Mouse (Mus musculus) kidney, adult 11 months (tissue): Measurements from ENCODE around the gene Zfp39.

Experiments
- DNase-seq: peaks from one replicate; pipeline ENCODE4 v3.0.0; 2022

The Zfp39 gene

DNA sequence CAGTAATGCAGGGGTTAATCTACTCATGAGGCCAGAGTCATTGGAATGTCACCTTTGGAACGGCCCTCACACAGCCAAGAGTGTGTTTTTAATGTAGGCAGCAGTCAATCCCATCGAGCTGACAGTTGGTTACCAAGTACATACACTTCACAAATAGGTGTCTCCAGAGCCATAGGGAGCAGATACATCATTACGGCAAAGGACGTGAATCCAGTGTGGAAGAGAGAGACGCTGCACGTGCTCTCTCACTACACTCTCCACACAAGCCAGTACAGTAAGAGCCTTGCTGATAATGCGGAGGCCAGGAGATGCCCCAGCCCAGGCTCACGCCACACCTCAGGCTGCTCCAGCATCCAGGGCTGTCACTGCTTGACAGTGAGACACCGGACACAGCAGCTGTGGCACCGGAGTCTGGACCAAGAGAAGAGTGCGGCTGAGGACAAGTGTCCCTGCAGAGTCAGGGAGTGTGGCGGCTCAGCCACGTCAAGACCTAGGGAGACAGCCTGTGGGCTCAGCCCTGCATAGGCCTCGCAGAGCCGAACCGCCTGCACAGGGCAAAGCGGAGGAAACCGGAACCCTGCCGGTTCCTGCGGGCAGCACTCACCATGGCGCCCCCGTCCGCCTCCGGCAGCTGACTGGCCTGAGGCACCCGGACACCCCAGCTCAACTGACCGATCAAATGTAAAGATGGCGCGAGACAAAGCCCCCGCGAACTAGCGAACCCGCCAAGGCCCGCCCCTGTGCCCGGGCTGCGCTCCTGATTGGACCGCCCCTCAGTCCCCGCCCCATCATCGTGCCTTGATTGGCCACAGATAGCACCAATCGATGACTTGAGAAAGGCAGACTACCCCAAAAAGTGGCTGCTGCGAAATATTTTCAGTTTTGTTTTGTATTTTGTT lies at the start of gene Zfp39:
Gene Zfp39, minus strand, starts transcription at position 715 of the 899 bp plus-strand sequence.
- DNase-seq = peak; percentile 95

DNA sequence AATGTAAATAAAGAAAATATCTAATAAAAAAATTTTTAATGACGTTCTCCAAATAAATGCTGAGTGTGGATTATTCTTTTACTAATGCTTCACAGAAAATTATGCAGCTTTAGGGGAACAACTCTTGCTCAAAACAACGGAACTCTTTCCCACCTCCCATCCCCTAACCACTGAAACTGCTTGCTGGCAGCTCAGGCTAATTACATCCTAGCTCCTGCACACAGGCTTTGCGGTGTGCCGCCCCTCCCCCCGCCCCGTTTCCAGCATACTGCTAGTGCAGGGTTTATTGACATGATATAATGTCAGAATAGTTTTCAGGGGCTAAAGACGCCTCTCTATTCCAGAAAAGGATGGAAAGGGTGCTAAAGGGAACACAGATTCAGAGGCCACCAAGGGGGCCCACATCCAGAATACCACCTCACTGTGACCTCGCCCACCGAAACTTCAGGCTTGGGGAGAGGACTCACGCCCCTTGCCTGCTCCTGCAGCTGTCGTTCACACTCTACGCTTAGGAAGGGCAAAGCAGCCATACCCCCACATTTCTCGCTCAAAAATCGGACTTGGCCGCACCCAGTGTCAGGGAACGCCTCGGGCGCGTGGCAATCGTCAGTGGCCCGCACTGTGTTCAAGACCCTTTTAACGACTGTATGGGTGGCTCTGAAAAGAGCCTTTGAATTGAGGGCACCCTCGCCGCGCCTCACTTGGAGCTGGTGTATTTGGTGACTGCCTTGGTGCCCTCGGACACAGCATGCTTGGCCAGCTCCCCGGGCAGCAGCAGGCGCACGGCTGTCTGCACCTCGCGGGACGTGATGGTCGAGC lies 49.5 kb upstream of the Zfp39 start:
- no peak for DNase-seq

DNA sequence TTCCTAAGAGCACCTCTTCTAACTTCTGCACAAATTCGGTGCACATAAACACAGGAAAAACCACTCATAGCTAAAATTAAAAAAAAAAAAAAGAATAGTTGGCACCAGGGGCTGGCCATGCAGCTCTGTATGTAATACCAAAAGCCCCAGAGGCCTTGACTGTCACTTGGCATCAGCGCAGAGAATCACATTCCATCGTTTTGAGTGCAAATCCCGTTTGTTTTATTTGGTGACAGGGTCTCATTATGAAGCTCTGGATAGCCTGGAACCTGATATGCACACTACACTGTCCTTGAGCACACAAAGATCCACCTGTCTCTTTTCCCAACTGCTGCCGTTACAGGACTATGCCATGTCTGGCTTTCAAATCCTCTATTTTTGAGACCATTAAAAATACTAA lies 47.2 kb upstream of the Zfp39 start:
- DNase-seq = no peak

DNA sequence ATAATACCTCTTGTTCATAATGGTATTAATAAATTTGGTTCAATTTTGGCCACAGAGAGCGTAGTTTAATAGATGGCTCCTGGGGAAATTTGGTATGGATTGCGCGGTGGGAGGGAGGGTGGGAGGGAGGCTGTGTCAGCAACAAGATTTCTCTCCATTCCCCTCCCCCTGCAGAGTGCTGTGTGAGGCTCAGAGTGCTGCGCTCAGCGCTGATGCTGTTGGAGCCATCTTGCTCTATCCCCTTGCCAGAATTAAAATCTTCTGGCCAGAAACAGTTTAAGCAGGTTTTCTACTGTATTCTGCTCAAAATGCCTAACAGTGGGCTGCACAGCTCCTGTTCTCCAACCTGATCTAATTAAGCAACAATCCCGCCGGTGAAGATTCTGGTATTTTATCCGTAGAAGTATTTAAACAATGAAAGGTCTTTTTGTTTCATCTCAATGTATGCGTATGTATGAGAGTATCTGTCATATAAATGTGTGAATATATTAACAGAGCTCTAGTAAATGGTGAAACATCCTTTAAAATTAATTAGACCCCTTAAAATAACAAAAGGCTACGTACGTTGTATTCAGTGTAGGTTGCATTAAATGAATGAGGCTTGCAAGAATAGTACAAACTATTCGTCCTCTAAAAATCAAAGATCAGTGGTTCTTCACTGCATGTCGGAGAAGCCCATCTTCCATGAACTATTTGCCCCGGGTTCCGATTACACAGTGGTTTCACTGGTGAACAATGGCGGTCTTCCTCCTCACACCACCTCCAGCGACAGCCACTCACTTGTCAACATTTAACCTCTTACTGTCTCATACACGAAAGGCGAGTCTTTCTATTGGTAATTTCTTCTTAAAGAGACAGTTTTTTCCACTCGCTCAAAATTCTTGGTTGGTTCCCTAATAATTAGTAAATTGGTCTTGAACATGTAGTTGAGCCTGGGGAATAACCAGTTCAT lies 45.7 kb upstream of the Zfp39 start:
- DNase-seq = no peak

DNA sequence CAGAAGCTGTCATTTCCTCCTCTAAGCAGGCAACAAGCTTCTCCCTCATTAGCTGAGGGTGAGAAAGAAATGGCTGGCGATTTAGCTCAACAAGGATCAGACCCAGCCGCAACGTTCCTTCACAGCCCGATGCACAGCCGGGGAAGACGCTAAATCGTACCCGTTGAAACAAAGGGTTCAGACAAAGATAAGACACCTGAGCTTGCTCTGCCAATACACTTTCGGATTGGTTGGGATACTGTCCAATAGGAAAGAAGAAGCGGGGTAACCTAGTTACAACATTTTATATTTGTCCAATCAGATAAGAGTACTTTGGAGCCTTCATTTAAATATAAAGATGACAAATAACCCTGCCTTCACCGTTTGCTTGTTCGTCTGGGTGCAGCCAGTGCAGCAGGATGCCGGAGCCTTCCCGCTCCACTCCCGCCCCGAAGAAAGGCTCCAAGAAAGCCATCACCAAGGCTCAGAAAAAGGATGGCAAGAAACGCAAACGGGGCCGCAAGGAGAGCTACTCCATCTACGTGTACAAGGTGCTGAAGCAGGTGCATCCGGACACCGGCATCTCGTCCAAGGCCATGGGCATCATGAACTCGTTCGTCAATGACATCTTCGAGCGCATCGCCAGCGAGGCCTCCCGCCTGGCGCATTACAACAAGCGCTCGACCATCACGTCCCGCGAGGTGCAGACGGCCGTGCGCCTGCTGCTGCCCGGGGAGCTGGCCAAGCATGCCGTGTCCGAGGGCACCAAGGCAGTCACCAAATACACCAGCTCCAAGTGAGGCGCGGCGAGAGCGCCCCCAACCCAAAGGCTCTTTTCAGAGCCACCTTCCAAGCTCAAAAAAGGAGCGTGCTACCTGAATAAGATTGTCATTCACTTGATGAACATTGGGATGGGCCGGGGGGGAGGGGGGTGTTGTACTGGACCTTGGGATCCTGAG lies 44.8 kb upstream of the Zfp39 start, which contains the start of gene Hist3h2ba:
Gene Hist3h2ba, plus strand, starts transcription at position 379 of the 938 bp plus-strand sequence.
- peak; percentile 65 for DNase-seq

DNA sequence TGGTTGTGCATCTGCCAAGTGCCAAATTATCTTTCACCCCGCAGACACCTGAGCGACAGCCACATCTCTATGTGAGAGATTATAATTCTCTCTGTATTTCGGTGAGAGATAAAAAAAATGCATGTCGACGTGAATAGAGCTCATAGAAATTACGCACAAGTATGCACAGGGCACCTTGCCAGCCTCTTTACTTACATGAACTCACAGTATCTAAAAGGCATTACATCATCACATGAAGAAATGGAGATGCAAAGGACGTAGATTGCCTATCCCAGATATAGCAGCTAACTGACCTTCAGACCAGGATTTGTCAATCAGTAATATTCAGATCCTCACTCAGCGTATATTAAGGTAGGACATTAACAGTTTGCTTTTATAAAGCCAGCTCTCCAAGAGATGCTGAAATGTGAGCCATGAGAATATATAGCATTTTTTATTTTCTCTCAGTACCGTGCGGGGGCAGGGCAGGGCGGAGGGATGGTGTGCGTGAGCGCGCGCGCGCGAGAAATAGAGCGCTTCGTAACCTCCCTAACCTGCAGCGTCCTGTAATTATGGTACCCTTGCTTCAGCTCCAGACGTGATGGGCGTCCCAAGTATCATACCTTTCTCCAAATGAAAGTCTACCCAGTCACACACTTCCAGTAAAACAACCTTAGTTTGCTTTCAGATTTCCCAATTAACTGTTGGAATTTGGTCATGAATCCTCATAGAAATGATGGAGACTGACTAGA lies 43.9 kb upstream of the Zfp39 start:
- no peak for DNase-seq

DNA sequence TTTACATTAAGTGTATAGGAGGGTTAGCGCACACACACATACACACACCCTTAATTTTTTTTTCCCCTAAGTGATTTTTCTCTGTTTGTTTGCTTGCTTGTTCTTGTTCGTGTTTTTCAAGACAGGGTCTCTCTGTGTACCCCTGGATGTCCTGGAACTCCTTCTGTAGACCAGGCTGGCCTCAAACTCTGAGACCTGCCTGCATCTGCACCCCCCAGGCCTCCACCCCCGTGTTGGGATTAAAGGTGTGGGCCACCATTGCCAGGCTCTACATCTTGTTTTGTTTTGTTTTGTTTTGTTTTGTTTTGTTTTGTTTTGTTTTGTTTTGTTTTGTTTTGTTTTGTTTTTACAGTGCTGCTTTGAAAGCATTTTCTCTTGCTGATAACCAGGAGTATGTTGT lies 43.3 kb upstream of the Zfp39 start:
- DNase-seq = no peak

DNA sequence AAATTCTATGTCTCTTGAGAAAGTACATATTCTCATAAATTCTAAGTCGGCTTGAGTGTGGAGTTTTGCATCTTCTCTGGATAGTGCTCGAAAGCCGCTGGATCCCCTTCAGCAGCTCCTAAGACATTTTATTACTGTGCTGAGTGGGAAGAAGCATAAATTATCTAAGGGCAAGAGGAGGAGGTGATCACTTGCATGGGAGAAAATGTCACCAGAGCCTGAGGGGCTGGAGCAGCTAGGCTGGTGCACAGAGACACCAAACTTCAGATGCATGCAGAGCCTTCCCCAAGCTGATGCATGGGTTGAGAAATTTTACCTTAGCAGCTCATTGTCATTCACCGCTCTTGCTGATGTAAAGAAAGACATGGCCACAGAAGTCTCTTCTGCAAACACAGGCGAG lies 40.1 kb upstream of the Zfp39 start:
- DNase-seq = no peak

DNA sequence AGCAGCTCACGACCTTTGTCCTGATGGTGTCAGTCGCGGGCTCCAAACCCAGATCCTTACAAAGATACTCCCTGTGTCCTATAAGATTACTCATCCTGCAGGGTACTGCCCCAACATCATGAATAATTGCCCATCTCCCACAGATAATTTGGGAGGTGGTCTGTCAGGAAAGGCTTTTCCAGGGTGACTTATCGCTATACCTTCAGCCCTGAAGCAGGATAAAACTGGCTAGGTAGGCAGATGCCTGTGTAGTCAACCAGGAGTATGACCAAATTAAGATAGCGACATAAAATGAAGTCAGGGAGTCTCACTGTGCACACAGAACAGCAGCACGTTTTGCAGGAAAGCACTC lies 35.0 kb upstream of the Zfp39 start:
- no peak for DNase-seq

DNA sequence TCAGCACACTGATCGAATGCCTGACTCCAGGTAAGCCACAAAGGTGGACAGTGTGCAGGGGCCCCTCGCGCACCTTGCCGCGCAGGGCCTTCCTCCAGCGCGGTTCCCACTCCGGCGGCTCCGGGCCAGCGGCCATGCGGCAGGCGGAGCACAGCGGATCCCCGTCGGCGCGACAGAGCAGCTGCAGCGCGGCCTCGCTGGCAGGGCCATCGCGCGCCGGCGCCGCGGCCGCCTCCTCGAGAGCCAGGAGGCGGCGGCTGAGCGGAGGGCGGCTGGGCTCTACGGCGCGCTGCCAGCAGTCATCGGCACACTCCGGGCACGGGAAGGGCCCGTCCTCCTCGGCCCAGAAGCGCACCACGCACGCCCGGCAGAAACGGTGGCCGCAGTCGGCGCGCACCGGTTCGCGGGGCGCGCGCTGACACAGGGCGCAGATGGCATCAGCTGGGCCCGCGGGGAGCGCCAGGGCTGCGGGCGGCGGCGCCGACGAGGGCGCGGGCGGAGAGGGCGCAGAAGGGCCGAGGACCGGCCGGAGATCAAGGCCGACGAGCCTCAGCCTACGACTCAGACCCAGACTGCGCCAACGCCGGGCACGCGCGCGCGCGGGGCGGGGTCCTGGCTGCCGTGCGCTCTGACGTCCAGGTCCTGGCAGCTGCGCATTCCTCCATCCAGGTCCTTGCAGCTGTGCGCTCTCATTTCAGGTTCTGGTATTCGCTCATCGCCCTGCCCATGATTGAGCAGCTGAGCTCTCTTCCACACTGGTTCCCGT lies 34.5 kb upstream of the Zfp39 start, which contains the start of gene Rnf187:
Gene Rnf187, minus strand, starts transcription at position 595 of the 766 bp plus-strand sequence.
- DNase-seq = peak; percentile 92

DNA sequence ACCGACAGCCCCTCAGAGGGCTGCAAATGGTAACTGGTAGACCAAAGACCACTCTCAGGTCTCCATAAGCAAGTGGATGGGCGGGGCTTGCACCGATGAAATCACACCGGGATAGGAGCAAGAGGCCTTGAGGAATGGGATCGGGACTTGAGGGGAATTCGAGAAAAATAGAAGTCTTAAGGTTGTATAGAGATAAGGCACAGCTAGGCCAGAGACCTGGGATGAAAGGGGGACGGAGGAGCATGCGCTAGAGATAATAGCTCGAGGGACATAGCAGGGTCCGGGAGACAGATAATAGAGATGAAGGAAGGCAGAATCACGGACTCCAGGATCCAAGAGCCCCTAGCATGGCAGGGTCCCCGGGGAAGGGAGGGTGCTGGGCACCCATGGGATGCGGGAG lies 33.9 kb upstream of the Zfp39 start:
- no peak for DNase-seq

DNA sequence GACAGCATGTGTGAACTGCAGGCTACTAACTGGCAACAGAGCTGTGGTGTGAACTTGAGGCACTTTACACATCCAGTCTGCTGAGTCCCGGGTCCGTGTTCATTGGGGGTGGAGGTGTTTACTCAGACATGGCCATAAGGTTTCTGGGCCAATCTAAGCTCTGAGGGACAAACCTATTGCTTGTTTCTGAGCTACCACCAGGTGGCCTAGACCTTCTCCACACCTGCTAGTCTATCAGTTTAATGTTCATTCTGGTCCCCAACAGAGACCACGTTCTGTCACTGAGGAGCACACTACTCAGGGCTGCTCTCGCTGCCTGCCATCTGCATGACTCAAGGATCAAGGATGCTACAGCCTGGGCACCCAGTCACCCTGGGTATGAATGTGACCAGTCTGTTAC lies 27.6 kb upstream of the Zfp39 start:
- DNase-seq = no peak

DNA sequence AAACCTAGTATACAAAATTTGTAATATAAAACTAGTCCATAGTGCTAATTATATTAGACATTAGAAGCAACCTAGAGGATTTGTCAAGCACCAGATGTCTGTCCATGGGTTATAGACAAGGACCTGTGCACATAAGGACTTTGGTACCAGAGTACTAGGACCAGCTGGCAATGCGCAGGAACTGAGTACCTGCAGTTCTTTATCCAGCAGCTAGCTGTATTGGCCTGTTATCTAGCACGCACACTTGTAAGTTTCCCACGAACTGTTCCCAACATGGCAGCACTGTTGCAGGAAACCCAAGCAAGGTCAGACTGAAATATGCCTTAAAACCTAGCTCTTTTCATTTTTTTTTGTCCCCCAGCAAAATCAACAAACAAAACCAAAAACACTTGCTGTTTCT lies 26.2 kb upstream of the Zfp39 start:
- no peak for DNase-seq

DNA sequence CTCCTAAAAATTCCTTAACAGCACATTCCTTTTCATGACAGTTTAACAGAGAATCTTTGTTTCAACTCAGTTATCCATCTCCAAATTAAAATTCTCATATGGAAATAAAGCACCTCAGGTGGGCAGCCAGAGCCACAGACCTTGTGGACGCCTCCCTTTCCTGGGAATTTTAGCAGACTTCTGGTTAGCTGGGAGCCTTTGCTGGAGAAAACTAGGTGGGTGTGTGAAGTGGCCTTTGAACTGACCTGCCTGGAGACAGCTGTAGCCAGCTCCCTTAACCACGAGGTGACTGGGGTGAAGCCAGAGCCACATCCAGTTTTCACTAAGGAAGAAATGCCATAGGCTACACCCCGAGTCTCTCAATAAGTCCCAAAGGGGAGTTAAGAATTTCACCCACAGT lies 25.6 kb upstream of the Zfp39 start:
- peak; percentile 59 for DNase-seq

DNA sequence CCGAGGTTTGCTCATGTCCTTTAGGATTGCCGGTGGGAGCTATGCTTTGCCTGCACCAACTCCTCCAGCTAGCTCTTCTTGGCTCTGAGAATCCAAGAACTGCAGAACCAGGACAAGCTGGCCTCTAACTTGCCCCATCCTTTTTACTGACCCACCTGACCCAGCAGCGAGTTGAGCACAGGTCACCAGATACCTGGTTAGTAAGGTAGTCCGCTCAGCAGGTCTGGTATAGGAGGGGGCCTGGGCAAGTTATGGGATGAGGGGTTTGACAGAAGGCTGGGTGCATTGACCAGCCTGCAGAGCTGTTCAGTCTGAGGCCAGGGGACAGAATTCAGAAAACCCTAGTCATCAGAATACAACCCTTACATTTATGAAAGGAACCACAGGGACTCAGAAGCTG lies 25.0 kb upstream of the Zfp39 start:
- DNase-seq = no peak

DNA sequence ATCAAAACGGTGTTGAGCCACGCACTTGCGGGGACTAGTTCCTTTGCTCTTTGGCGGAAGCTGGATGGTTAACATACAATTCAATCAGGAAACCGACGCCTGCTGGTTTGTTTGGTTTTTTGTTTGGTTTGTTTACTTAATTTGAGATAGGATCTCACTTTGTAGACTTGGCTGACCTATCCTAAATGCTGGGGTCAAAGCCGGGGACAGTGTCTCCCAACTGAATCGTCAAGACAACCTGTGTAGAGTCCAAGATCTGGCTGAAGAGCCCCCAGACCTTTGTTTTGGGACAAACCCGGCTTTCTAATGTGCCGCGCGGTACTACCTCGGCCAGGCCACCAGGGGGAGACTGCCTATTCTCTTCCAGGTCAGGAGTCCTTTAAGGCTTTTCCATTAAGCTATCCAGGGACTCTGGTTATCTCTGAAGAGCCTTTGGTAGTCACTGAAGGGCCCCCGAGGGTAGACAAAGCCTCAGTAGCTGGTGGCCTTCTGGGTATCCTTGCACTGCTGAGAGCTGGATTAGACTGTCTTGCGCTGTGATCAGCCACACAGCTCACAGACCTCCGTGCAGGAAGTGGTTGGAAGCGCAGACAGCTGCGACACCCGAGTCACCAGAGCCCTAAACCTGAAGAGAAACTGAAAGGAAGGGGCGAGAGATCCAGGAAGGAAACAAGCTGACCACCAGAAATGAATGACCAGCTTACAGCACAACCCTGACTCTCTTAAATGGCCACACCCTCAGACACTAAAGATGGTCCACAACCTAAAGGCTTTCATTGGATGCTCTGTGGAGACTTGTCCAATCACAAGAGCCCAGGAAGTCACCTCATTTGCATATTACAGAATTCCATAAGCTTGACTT lies 24.0 kb upstream of the Zfp39 start:
- DNase-seq = peak; percentile 55

DNA sequence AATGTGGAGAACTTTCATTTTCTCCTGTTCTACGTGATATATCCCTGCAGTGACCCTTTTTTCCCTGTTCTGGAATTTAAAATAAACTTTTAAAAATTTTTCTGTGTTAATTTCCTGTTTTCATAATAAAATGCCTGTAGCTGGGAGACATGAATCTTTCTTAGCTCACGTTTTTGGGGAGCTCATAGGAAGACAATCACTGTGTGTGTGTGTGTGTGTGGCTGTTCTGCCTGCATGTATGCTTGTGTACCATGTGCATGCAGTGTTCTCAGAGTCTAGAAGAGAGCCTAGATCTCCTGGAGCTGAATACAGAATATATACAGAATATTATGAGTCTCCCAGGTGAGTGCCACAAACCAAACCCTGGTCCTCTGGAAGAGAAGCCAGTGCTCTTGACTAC lies 23.0 kb upstream of the Zfp39 start:
- no peak for DNase-seq

DNA sequence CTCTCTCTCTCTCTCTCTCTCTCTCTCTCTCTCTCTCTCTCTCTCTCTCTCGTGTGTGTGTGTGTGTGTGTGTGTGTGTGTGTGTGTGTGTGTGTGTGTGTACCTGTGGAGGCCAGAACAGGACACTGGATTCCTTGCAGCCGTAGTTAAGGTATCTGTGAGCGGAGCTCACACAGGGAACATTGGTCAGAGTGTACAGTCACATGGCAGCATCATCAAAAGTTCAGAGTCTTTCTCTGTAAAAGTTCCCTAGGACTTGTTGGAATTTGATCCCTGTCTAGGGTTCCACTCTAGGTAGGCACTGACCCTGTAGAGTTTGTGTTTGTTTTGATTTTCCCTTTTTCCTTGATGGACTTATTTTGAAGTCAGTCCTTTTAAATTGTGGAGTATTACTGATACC lies 22.6 kb upstream of the Zfp39 start:
- DNase-seq = peak; percentile 67

DNA sequence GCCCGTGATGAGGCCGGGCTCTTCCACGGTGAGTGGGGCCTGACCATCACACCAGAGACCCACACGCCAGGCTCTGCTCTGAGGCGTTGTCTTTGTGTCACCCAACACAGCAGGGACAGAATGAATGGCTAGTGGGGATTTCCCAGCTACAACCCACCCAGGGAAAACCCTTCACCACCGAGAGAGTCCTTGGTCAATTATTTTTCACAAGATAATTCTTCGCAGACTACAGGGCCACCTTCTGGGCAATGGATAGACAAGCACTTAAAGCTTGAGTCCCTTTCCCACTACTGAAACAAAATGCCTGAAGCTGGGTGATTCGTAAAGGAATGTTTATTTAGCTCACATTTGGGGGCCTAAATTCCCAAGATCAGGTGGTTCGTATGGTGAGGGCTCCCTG lies 18.4 kb upstream of the Zfp39 start:
- no peak for DNase-seq
